Mouse (Mus musculus) frontal cortex, postnatal 36 days (tissue): ENCODE data around the gene Btn1a1.

Experiments used
- DNase-seq, 2 experiments: peaks; one replicate each; pipeline ENCODE4 v3.0.0; 2022; ENCODE audit warnings: low spot score in 2 of 2

Gene Btn1a1

DNA sequence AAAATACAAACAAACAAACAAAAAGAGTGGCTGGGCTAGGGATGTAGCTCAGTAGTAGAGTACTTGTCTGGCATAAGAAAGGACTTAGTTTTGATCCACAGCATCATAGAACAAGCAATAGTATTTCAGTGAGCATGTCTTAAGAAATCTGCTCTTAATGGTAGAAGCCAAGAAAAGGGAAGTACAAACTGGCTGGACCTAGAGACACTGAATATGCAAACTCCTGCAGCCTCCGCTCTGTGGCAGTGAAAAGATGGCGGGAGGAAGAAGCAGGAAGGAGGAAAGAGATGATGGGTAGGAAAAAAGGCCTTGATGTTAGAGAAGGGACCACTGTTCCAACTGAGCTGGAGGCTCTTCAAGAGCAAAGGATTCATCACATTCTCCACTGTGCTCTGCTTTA, 17.5 kb upstream of the Btn1a1 start:
- DNase-seq = no peak

DNA sequence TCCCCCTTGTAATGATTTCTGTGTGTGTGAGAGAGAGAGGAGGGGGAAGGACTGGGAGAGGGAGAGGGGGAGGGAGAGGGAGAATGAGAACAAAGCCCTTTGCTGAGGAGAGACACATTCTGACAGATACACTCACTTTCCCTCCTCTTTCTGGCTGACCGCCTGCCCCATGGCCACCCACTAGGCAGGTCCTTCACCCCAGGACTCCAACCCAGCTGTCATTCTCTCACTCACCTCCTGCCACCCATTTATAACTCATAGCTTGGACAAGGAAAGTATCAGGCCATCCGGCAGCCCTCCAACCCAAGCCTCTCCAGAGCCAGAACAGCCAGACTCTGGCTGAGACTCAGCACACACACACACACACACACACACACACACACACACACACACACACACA, 10.0 kb upstream of the Btn1a1 start:
- no peak for DNase-seq

DNA sequence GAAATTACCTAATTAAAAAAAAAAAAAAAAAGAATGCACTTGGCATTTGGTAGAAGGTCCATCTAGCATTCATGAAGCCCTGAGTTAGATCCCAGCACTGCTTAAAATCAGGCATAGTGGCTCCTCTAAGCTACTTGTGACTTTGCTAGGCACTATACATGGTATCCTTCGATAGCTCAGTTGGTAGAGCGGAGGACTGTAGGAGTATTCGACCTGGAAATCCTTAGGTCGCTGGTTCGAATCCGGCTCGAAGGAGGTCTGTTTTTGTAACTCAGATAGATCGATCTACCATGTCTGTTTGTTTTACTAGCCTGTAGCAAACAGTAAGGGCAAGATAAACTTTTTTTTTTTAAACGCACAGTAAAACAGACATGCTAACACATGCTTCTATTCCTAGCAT, 1.2 kb upstream of the Btn1a1 start:
- DNase-seq = peak; percentile 80 to 84

DNA sequence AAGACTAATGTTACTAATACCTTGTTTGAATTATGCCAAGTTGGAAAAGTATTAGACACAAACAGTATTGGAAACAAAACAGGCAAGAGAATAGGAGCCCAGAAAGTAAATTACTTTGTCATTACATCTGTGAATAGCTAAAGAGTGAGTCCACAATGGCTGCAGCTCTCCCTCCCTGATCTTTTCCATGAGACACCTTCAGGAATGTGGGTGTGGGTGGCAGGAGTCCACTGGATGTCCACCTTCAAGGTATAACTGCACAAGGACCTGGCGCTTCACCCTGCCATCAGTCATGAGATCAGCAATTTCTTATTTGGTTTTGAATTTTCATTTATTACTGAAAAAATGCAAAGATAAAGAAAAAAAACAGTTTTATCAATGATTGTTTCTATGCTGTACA, 605 bp upstream of the Btn1a1 start:
- no peak for DNase-seq

DNA sequence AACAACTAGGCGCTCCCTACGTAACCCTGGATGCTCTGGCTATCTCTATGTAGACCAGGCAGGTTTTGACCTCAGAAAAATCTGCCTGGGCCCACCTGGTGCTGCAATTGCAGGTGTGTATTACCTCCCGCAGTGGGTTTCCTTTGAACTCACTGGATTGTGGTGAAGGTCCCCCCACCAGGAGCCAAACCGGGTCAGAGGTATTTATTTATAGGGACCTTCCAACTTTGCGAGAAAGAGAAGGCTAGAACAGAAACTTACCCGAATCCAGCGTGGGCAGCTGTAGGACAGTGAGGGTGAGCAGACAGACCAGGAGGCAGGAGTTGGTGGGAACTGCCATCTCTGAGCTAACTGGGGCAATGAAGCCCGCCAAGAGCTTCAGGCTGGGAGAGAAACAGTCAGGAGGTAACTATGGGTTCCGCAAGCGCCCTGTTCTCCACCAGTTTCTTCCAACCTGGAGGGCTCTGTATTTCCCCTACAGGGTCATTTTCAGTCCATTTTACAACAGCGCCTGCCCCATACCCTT, 797 bp downstream of the Btn1a1 start:
- DNase-seq = no peak

DNA sequence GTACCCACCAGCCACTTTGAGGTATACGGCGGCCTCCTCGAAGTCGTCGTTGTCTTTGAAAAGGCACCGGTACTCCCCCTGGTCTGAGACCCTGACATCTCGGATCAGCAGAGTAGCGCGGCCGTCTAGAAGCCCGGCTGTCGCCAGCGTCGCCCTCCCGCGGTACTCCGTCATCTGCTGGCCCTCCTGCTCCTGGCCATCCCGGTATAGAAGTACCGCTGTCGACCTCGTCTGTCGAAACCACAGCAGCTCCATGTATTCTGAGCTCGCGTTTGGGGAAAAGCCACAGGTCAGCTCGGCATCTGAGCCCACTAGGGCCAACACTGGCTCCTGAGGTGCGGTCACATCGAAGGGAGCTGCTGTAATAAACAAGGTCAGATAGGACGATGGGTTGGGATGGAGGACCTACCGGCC, 1.5 kb downstream of the Btn1a1 start:
- peak; percentile 33 to 44 for DNase-seq

DNA sequence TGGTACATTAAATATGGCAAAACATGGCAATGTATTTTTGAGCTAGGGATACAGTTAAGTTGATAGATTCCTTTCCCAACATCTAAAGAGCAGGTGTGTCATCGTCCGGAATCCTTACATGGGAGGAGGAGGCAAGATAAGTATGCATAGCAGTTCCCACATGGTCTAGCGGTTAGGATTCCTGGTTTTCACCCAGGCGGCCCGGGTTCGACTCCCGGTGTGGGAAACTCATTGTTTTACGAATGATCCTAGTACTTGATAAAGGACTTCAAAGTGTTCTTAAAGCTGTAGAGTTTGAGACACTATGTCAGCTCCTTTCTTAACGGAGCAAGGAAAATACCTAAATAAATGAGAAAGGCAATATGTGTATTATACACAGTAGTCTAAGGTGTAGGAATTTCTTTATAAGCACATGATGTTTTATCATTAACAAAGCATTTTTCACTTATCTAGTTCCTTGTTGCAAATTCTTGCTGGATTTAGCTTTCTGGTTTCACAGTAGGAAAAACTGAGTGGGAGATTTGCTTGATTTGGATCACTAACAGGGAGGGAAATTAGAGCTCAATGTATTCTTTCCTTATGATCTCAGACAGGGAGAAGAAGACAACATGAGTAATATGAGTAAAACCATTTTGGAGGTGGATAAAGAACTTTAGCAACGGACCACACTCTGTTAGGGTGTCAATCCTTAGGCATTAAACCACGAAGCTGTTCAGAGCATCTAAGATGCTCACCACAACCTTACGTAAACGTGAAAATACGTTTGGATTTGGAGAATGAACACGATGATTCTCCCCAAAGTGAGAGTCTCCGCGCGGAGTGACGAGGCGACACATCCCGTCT, 2.1 kb downstream of the Btn1a1 start:
- DNase-seq = peak; percentile 91 to 96

DNA sequence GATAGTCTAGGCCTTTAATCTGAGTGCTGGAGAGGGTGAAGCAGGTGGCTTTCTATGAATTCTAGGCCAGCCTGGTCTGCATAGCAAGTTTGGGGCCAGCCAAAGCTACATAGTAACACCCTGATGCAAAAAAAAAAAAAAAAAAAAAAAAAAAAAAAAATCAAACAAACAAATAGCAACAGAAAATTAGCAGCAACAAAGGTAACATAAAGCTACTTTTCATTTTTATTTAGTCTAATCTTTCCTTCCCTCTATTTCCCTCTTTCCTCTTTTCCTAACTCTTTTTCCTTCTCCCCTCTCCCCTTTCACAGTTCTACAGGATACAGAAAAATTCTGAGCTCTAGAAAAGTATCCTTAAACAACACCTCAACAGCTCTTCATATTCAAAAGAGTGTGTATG, 3.0 kb downstream of the Btn1a1 start:
- no peak for DNase-seq

DNA sequence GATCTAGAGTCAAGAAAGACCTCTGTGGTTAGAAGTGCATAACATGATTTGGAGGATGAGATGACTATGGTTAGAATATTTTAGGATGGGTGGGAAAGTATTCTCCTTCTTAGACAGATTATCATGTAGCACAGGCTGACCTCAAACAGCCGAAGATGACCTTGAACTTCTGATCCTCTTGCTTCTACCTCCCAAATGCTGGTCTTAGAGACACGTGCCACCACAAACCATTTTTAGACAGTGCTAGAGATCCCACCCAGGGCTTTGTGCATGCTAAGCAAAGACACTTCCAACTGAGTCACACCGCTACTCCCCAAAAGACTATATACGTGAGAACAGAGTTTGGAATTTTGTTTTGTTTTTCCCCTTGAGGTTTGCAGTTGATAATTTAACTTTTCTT, 3.6 kb downstream of the Btn1a1 start:
- DNase-seq = no peak

DNA sequence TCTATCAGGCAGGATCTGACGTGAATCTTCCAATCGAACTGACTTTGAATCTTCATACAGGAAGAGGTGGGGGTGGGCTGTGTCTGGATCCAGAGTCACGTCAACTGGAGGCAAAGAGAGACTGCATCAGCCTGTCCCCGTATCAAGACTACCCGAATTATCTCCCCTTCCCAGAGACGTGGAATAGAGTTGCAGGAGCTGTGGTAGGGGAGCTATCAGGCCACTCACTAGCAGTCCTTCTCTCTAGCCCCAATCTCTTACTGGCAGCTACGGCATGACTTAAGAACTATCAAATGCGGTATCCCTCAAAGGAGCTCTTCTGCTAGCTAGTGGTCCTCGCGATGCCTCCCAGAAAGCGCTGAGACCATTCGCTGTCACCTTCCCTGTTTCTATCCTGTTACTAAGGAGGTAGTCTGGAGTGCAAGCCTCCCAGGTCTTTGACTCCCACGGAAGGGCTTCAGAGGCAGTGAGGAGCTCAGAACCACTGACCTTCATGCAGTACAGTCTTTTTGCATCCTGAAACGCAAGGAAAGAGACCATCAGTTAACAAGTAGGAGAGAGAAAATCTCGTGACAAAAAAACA, 6.3 kb downstream of the Btn1a1 start:
- no peak for DNase-seq

DNA sequence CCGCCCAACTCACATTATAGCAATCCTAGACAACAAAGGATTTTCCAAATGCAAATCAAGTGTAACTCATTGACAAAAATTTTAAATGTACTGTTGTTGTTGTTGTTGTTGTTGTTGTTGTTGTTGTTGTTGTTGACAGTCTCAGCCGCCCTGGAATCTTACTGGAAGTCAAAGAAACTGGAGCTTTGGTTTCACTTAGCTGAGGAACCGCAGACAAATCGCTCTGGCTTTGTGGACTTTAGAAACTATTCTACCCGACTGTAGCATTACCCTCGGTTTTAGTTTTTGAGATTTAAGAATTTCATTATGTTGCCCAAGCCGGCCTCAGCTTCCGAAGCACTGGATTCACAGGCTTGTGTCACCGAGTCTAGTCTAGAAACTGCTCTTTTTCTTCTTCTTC, 11.8 kb downstream of the Btn1a1 start:
- DNase-seq = no peak

DNA sequence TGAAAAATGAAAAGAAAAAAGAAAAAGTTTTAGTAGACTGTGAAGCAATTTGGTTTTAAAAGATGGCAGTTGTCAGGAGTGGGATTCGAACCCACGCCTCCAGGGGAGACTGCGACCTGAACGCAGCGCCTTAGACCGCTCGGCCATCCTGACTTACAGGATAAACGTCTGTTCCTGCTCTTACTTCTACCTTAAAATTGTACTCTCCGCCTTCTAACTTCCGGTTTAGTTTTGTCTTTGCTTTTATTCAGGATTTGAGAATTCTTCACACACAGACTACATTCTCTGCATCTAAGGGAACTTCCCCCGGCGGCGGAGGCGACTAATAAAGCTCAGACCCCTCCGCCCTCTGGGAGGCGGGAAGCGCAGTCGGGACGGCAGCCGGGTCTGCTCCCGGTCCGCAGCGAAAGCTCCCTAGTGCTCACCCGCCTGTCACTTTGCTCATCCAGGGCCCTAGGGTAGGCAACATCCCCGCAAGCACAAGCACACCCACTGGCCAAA, 12.3 kb downstream of the Btn1a1 start:
- DNase-seq = peak; percentile 88 to 89

DNA sequence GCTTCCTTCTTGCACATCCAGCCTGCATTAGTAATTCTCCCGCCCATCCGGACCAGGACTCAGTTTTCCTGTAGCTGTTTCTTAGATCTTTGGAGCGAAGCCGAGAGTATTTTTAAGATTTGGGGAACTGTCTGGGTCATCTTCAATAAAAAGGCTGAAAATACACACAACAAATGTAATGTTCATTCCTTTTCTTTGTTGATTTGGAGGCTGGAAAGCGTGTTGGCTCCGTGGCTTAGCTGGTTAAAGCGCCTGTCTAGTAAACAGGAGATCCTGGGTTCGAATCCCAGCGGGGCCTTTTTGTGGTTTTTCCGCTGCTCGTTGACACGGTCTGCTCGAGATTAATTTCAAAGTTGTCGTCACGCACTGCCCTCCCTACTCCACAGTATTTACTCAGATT, 15.3 kb downstream of the Btn1a1 start:
- DNase-seq = peak; percentile 94 to 96

DNA sequence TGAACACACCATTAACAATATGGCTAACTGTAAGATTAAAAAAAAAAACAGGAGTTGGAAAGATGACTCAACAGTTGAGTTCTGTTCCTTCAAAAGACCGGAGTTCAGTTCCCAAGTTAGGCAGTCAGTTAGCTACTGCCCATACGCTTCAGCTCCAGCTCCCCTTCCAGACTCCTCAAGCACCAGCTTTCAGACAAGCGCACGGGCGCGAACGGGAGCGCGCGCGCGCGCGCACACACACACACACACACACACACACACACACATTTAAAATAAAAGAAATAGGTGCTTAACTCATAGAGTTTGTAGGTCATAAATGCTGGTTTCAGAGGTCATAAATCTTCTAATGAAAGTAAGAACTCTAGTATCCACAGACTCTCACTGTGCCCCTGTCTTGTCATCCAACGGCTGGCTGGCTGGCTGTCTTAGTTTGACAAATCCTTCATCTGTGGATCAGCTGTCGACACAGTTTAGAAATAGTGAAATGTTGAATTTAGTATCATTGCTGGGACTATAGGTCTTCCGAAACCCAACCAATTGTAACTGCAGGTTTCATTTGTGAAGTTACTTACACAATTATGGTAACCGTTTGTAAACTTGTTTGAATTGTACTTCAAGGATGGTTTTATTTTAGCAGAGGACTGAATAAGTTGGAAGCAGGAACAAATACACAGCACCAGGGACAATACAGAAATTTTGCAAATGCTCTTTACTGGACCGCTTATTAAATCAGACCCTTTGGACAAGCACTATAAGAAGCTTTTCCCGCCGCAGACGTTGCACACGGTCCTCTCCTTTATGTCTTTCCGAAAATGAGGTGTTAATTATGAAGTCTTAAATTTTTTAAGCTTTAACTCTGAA, 16.2 kb downstream of the Btn1a1 start:
- peak in 1 of 2 experiments; percentile 56 for DNase-seq

DNA sequence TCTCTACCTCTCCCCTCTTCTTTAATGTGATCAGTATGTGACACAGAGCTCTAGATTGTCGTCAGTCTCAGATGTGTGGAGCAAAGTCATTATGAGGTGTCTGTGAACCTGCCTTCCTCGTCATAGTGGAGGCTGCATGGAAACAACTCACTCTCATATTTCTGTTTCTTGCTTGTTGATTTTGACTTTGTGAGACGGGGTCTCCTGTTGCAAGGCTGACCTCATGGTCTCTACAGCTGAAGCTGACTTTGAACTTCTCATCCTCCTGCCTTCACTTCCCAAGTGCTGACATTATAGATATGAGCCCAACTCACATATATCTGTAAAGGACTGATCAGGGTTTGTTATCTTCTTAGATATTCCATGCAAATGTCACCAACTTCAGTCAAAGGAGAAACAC, 16.9 kb downstream of the Btn1a1 start:
- no peak for DNase-seq

DNA sequence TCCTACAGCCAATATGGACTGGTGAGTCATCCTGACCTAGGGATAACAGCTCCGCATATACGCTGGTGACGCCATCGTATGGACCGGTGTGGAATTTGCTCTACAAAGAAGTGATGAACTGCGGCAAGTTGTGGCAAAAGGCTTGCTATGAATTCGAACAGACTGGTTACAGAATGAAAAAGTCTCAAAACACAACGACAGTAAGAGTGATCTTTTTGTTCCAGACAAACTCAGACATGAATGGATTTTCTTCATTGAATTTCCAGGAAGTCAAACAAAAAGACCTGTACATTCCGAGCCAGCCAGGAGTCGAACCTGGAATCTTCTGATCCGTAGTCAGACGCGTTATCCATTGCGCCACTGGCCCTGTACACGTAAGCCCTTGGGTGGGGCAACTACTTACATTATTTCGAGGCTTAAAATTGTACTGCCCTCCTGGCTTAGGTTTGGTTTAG, 19.2 kb downstream of the Btn1a1 start:
- DNase-seq = peak; percentile 93 to 95

DNA sequence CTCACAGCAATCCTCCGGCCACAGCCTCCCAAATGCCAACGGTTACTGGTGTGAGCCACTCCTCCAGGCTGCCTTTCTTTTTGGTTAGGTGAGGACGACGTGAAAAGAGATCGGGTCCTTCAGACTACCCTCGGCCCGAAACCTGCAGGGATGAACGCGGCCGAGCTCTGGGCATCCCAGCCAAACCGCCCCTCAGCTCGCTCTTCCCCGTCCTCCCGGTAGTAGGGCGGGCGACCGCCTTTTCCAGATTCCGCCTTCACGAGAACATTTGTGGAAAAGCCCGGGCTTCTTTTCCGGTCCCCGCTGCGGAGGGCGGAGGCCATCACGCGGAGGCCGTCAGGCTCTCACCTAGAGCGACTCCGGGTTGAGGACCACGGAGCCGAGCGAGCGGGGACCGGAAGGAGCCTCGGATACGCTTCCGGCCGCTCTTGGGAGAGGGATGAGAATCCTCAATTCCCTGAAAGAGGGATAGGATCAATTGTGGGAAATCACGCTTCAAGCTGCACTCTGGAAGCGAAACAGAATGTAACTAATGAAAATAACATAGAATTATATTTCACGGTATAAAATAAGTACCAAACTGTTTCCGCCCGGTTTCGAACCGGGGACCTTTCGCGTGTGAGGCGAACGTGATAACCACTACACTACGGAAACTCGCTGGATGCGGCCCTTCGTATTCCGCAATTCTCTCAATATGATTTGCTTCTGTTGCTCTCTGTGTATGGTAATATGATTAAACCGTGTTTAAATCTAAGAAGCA, 20.0 kb downstream of the Btn1a1 start:
- DNase-seq = peak; percentile 96 to 98

DNA sequence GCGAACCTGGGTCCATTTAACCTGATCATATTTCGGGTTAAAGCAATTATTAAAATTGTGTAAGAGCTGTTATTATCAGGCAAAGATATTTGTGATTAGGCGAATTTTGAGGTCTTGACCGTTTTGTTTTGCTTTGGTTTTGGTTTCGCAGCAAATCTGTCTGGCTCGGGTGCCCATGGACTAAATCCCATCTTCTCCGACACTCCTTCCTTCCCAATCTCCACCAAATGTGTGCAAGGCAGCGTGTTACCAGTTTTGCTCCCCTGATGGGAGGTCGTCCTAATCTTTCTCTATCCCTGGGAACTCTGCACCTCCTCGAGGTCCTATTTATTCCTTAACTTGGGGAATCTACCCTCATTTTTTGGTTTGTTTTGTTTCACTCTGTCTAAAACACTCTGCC, 20.5 kb downstream of the Btn1a1 start:
- DNase-seq = no peak

DNA sequence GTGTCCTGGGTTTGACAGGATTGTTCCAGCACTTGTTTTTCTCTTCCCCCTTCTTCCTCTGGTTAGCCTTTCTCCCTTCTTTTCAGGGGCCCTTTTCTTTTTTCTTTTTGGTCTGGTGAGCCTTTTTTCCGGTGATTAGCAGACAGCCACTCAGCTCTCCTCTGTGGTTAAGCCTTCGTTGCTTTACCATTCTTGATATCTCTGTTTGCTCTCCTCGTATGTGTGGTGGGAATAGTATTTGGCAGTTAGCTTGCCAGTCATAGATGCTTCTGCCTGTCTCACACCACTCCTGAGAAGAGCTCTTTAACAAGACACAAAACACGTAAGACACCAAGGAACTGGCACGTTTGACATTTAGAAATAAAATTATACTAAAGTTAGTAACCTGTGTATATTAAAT, 21.2 kb downstream of the Btn1a1 start:
- no peak for DNase-seq

DNA sequence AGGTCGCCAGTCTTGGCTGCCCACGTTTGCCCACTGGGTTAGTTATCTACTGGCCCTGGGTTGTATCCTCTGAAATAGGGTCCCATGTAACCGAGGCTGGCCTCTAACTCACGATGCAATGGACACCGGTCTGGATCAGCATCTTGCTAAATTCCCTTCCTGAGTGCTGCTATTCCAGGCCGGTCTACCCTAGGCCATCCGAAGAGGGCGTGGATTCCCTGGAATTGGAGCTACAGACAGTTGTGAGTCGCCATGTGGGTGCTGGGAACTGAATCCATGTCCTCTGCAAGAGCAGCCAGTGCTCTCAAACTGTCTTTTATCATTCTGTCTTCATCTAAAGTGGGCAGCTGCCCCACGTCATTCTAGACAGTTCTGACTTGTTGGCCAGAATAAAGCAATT, 25.8 kb downstream of the Btn1a1 start:
- no peak for DNase-seq

DNA sequence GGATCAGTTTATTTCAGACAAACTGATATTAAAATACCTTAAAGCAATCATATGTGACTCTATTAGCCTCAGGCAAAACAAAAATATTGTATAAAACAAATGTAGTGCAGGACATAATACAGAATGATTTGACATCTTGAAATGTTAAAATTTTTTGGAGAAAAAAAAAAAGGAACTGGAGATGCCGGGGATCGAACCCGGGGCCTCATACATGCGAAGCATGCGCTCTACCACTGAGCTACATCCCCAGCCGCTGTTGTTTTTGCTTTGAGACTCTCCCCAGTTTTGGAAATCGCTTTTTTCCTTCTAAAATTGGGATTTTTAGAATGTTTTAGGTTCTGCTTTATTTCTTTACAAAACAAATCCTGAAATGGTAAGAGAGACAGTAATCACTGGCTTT, 27.2 kb downstream of the Btn1a1 start:
- DNase-seq = no peak
